Comparison of ENCODE assay signal across 7 mouse cellular contexts in genomic region chr9:72274677-72275076, GRCm38 (mm10). TPM values are rescaled to one million over a fixed set of nuclear protein-coding genes. Genes with fewer than 3 reads are reported as not detected.
DNase-seq lines count a peak whose midpoint lies in the region; ATAC-seq and TF ChIP-seq lines count a peak whose summit lies in the region.

TSS of gene Zfp280d (plus strand) at chr9:72274860.

- peak within 1 kb of the TSS; percentile 99 for H3K27ac ChIP-seq in embryonic facial prominence, embryonic 12.5 days
- H3K27ac ChIP-seq in kidney, adult 2 months (ENCODE audit: insufficient read depth, low read depth, low read length) = peak within 1 kb of the TSS; percentile 84
- peak within 1 kb of the TSS; percentile 99 for H3K27ac ChIP-seq in limb, embryonic 12.5 days
- peak within 1 kb of the TSS; percentile 97 for H3K27ac ChIP-seq in midbrain, embryonic 15.5 days
- peak within 1 kb of the TSS; percentile 97 for H3K27ac ChIP-seq in spleen, adult 2 months (ENCODE audit: insufficient read depth, low read length)

- 1% methylated on average over 42 of the region's 57 CpGs for WGBS in embryonic facial prominence, embryonic 12.5 days
- 1% methylated on average over 40 of the region's 57 CpGs for WGBS in kidney, adult 2 months
- 2% methylated on average over 50 of the region's 57 CpGs for WGBS in limb, embryonic 12.5 days
- 1% methylated on average over 44 of the region's 57 CpGs for WGBS in midbrain, embryonic 15.5 days
- 3% methylated on average over 44 of the region's 57 CpGs for WGBS in spleen, adult 2 months

- H3K9ac ChIP-seq in embryonic facial prominence, embryonic 12.5 days = peak within 1 kb of the TSS; percentile 91
- peak within 1 kb of the TSS; percentile 95 for H3K9ac ChIP-seq in limb, embryonic 12.5 days (replicated peaks)
- H3K9ac ChIP-seq in midbrain, embryonic 15.5 days = peak within 1 kb of the TSS; percentile 80

- no peak for TF ChIP-seq POLR2A in kidney, adult 2 months (IDR thresholded peaks at IDR 0.05; ENCODE audit: low read depth, low read length)
- TF ChIP-seq POLR2A in spleen, adult 2 months (IDR thresholded peaks at IDR 0.05; ENCODE audit: low read depth, low read length) = peak; percentile 34; the same call in 1 of the 2 replicates

- peak within 1 kb of the TSS; percentile 74 for H3K4me2 ChIP-seq in embryonic facial prominence, embryonic 12.5 days (replicated peaks)
- H3K4me2 ChIP-seq in limb, embryonic 12.5 days = peak within 1 kb of the TSS; percentile 76
- H3K4me2 ChIP-seq in midbrain, embryonic 15.5 days = peak within 1 kb of the TSS; percentile 65

- TF ChIP-seq CTCF in kidney, adult 2 months (conservative IDR thresholded peaks at IDR 0.05; ENCODE audit: insufficient read depth, insufficient read length, low read depth, low read length) = no peak
- TF ChIP-seq CTCF in spleen, adult 2 months (IDR thresholded peaks at IDR 0.05; ENCODE audit: extremely low read depth, insufficient read depth, insufficient read length, insufficient replicate concordance) = no peak

- H3K27me3 ChIP-seq in embryonic facial prominence, embryonic 12.5 days = no peaks in the 10 kb centered on the region
- H3K27me3 ChIP-seq in kidney, adult 2 months (replicated peaks; ENCODE audit: control insufficient read depth, insufficient read depth, low read length) = no peaks in the 10 kb centered on the region
- no peaks in the 10 kb centered on the region for H3K27me3 ChIP-seq in limb, embryonic 12.5 days
- no peaks in the 10 kb centered on the region for H3K27me3 ChIP-seq in midbrain, embryonic 15.5 days (replicated peaks)
- no peaks in the 10 kb centered on the region for H3K27me3 ChIP-seq in spleen, adult 2 months (ENCODE audit: control insufficient read depth, insufficient read depth, low read length)

- peaks cover 8% of the 10 kb centered on the region for H3K4me1 ChIP-seq in embryonic facial prominence, embryonic 12.5 days
- peaks cover 7% of the 10 kb centered on the region; the same call in 1 of the 2 replicates for H3K4me1 ChIP-seq in kidney, adult 2 months (ENCODE audit: control insufficient read depth, insufficient read depth, low read length)
- peaks cover 8% of the 10 kb centered on the region; the same call in 1 of the 2 replicates for H3K4me1 ChIP-seq in limb, embryonic 12.5 days (replicated peaks)
- peaks cover 17% of the 10 kb centered on the region for H3K4me1 ChIP-seq in midbrain, embryonic 15.5 days
- peaks cover 6% of the 10 kb centered on the region; the same call in 1 of the 2 replicates for H3K4me1 ChIP-seq in spleen, adult 2 months (ENCODE audit: control insufficient read depth, insufficient read depth, insufficient read length)

- DNase-seq in adrenal gland, postnatal 25 days = peak; percentile 92
- peak; percentile 91 to 96 for DNase-seq in heart, adult 18-20 months
- DNase-seq in kidney, adult 2 months = peak; percentile 96
- DNase-seq in spleen, adult 2 months (ENCODE audit: low read depth in 1 of 2, low spot score in 2 of 2) = peak; percentile 74 to 87

- H3K36me3 ChIP-seq in embryonic facial prominence, embryonic 12.5 days = no peaks in the 10 kb centered on the region
- H3K36me3 ChIP-seq in kidney, adult 2 months (ENCODE audit: control insufficient read depth, insufficient read depth, low read length) = no peaks in the 10 kb centered on the region
- H3K36me3 ChIP-seq in limb, embryonic 12.5 days = no peaks in the 10 kb centered on the region
- H3K36me3 ChIP-seq in midbrain, embryonic 15.5 days (replicated peaks) = no peaks in the 10 kb centered on the region
- H3K36me3 ChIP-seq in spleen, adult 2 months (ENCODE audit: control insufficient read depth, insufficient read depth, low read length) = no peaks in the 10 kb centered on the region

- peak; percentile 97 for ATAC-seq in embryonic facial prominence, embryonic 12.5 days (ENCODE audit: insufficient number of reproducible peaks, insufficient read depth, low FRiP score, low TSS enrichment)
- ATAC-seq in limb, embryonic 12.5 days (ENCODE audit: insufficient number of reproducible peaks, insufficient read depth, low FRiP score, low TSS enrichment, low read depth) = peak; percentile 98
- peak; percentile 99 for ATAC-seq in midbrain, embryonic 15.5 days (replicated peaks)

- peak within 1 kb of the TSS; percentile 66 for H3K4me3 ChIP-seq in embryonic facial prominence, embryonic 12.5 days
- peak within 1 kb of the TSS; percentile 80 for H3K4me3 ChIP-seq in kidney, adult 2 months (ENCODE audit: insufficient read depth, low read depth, low read length)
- H3K4me3 ChIP-seq in limb, embryonic 12.5 days (replicated peaks) = peak within 1 kb of the TSS; percentile 67
- H3K4me3 ChIP-seq in midbrain, embryonic 15.5 days = peak within 1 kb of the TSS; percentile 55
- peak within 1 kb of the TSS; percentile 96 for H3K4me3 ChIP-seq in spleen, adult 2 months (ENCODE audit: extremely low read depth, insufficient read depth, insufficient read length)

- no peaks in the 10 kb centered on the region for H3K9me3 ChIP-seq in embryonic facial prominence, embryonic 12.5 days
- H3K9me3 ChIP-seq in limb, embryonic 12.5 days = peaks cover 11% of the 10 kb centered on the region; the same call in 1 of the 2 replicates
- H3K9me3 ChIP-seq in midbrain, embryonic 15.5 days = no peaks in the 10 kb centered on the region

RNA-seq across cellular contexts. Expression of gene Zfp280d, which starts in this region (rescaled TPM):
- 41.3 and 48.9 TPM in 2 replicates for total RNA-seq in adrenal gland, postnatal 25 days (2021)
- polyA plus RNA-seq in embryonic facial prominence, embryonic 12.5 days (2016; fragmentation: Nextera tagmentation; extraction: Ambion mirVana) = 56.4 and 57.0 TPM in 2 replicates
- 10 to 100 TPM; 15.4 to 16.3 TPM for total RNA-seq in heart, adult 18-20 months (2021)
- 7.6 and 8.2 TPM in 2 replicates for polyA plus RNA-seq in kidney, adult 2 months (2012; rRNA removed)
- 58.1 and 58.9 TPM in 2 replicates for polyA plus RNA-seq in limb, embryonic 12.5 days (2016; fragmentation: Nextera tagmentation; extraction: Ambion mirVana)
- polyA plus RNA-seq in midbrain, embryonic 15.5 days (2015; fragmentation: Nextera tagmentation; extraction: Ambion mirVana) = 37.0 and 41.3 TPM in 2 replicates
- 5.6 and 6.8 TPM in 2 replicates for polyA plus RNA-seq in spleen, adult 2 months (2012; rRNA removed)

Comparison
In these comparisons a context has a peak if more than half of its experiments do, and no peak if none do; other contexts are left out.
1. Peak in every context shown above with its lines: DNase-seq, ATAC-seq, H3K4me3 ChIP-seq and H3K27ac ChIP-seq.